ENCODE assay signal across 7 mouse cellular contexts in the genomic region with DNA sequence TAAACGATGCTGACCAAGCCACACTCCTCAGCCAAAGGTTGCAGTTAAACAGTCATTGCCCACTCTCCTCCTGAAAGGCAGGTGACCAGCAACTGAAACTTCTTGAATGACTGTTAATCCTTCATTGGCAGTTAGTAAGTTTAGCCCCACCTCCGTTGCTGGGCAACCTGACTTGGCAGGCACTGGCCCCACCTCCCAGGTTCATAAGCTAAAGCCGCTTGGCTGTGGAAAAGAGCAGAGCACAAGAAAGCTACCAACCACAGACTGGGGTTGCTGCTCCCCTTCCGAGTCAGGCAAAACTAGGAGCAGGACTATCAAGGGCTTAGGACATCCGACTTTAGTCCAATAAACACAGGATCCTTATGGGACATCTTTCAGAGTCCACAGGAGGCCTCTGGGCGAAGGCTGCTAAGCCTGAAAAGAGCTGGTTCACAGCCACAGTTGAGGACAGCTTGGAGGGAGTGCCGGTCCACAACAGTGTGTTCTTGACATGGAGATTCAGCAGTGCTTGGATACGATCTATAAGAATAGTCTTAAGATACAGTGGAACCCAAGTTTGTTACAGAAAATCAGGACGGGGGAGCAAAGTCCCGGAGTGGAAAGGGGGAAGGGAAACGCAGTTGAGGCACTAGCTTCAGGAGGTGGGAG.
A peak's percentile ranks its signal among the peaks of the same experiment; 100 is the strongest.
DNase-seq lines count a peak whose midpoint lies in the region; ATAC-seq lines count a peak whose summit lies in the region.

No protein-coding gene starts in this region.

- intact Hi-C loops in gastrocnemius, postnatal 14 days (cut with DNase I; ENCODE audit: low total_unique reads) = no loop called here

- no peaks in the 10 kb centered on the region for H3K9me3 ChIP-seq in kidney, embryonic 16.5 days (ENCODE audit: low read length)

- H3K4me1 ChIP-seq in kidney, embryonic 16.5 days (ENCODE audit: insufficient read depth, low read length) = no peaks in the 10 kb centered on the region

- H3K27ac ChIP-seq in kidney, embryonic 16.5 days (ENCODE audit: low read length) = no peak overlapping the region

- peak; percentile 84 for ATAC-seq in kidney, embryonic 16.5 days (ENCODE audit: low FRiP score, low TSS enrichment)

- H3K4me3 ChIP-seq in kidney, embryonic 16.5 days (ENCODE audit: low read length) = peak overlapping the region; percentile 24; the same call in 1 of the 2 replicates

- H3K4me2 ChIP-seq in kidney, embryonic 16.5 days (replicated peaks; ENCODE audit: low read depth, low read length) = peak overlapping the region; percentile 49

- peak; percentile 13 for DNase-seq in WW6 (ENCODE audit: low read depth, low spot score)
- peak; percentile 79 for DNase-seq in embryo, embryonic 10.5 days (ENCODE audit: low spot score)
- DNase-seq in gastrocnemius, postnatal 14 days = peak; percentile 71
- DNase-seq in lung, adult 18-20 months = peak; percentile 66 to 79
- peak; percentile 74 for DNase-seq in retina, postnatal 1 day
- DNase-seq in spleen, postnatal 36 days (ENCODE audit: low spot score in 2 of 2) = no peak

- 19% methylated on average over 11 of the region's 11 CpGs for WGBS in kidney, embryonic 16.5 days

- H3K36me3 ChIP-seq in kidney, embryonic 16.5 days (ENCODE audit: insufficient read depth, low read length) = no peaks in the 10 kb centered on the region

- H3K9ac ChIP-seq in kidney, embryonic 16.5 days (replicated peaks; ENCODE audit: low read length) = no peak overlapping the region

- H3K27me3 ChIP-seq in kidney, embryonic 16.5 days (ENCODE audit: insufficient read depth, low read length) = no peaks in the 10 kb centered on the region

Comparison
In these comparisons a context has a peak if more than half of its experiments do, and no peak if none do; other contexts are left out.
1. DNase-seq: peak in WW6 (single experiment), embryo, embryonic 10.5 days (single experiment), gastrocnemius, postnatal 14 days (single experiment), lung, adult 18-20 months (2 of 2) and retina, postnatal 1 day (single experiment); none in spleen, postnatal 36 days (0 of 2).